Mouse (Mus musculus) hindbrain, postnatal 0 days (tissue): ENCODE measurements around the gene Rbfox1. TPM values are rescaled to one million over a fixed set of nuclear protein-coding genes. Genes with fewer than 3 reads are reported as not detected.

Experiments used
- ATAC-seq: fragments of 200-750 bp; cut with Nextera tagmentation; 2 replicates; pipeline ENCODE4 v1.8.0; 2017; ENCODE audit warnings: mild to moderate bottlenecking, moderate TSS enrichment, moderate library complexity
- DNase-seq: peaks from one replicate; pipeline ENCODE4 v3.0.0-alpha.2; 2015; ENCODE audit warnings: low spot score
- H3K27ac ChIP-seq: fragments of 300-500 bp; sonication (generic); 2 replicates; pipeline ENCODE4 v1.5.1; 2014; ENCODE audit warnings: mild to moderate bottlenecking
- H3K27me3 ChIP-seq: fragments of 300-500 bp; sonication (generic); 2 replicates; pipeline ENCODE4 v1.6.1; 2014; ENCODE audit warnings: low read length, mixed read lengths; ENCODE audit not compliant: insufficient read depth
- H3K36me3 ChIP-seq: fragments of 300-500 bp; sonication (generic); 2 replicates; pipeline ENCODE4 v1.6.1; 2014; ENCODE audit warnings: low read length, mixed read lengths; ENCODE audit not compliant: insufficient read depth
- H3K4me1 ChIP-seq: fragments of 300-500 bp; sonication (generic); 2 replicates; pipeline ENCODE4 v1.6.1; 2014; ENCODE audit warnings: antibody characterized with exemption, low read length, mixed read lengths; ENCODE audit not compliant: insufficient read depth
- H3K4me2 ChIP-seq: fragments of 300-500 bp; sonication (generic); 2 replicates; pipeline ENCODE4 v1.6.1; 2014; ENCODE audit warnings: low read depth, mild to moderate bottlenecking, low read length, moderate library complexity, mixed read lengths
- H3K4me3 ChIP-seq: fragments of 300-500 bp; sonication (generic); 2 replicates; pipeline ENCODE4 v1.5.1; 2014; ENCODE audit warnings: low read length
- H3K9ac ChIP-seq: fragments of 300-500 bp; sonication (generic); replicated peaks from 2 replicates; pipeline ENCODE4 v1.6.1; 2014; ENCODE audit warnings: mild to moderate bottlenecking, low read length, moderate library complexity, mixed read lengths
- H3K9me3 ChIP-seq: fragments of 300-500 bp; sonication (generic); 2 replicates; pipeline ENCODE4 v1.6.1; 2016; ENCODE audit warnings: low read length, mixed read lengths
- CTCF ChIP-seq: IDR thresholded peaks from 2 replicates; pipeline ENCODE4 v1.5.1; 2016; ENCODE audit warnings: antibody characterized with exemption, control low read depth, low read depth
- WGBS: fragments of 180-500 bp; shearing (Covaris S2); extraction: QIAGEN DNeasy Blood & Tissue Kit; methylation state at CpG from one replicate; pipeline ENCODE4 v1.1.7; 2014; 5-methylcytosine and 5-hydroxymethylcytosine counted together
- polyA plus RNA-seq: library from polyadenylated mRNA; unstranded; fragments of >200 nt; fragmentation: Nextera tagmentation; extraction: Ambion mirVana; gene quantifications from 2 replicates; pipeline ENCODE4 v1.2.1, GENCODE M21; 2015
- total RNA-seq: library from RNA; depleted of rRNA; stranded (reverse); fragments of >200 nt; gene quantifications from 2 replicates; pipeline ENCODE4 v1.2.3, GENCODE M21; 2014

The Rbfox1 gene
- total and polyA plus RNA-seq, 2 experiments from 2014 or later, result 158 to 204 TPM

DNA sequence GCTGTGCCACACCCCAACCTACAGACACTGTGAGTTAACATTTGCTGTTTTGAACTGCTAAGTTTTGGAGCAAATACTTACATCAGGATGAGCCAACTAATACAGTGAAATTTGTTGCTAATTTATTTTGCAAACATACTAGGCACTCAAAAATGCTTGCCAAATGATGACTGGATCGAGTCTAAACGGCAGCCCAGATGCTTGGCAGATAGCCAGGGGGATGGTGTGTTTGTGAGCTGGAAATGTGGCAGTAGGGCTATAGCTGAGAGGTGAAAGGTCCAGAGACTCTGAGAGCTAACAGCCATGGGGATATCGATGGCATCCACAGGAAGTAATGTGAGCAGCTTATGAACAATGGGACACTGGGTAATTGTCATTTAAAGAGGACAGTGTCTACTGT, 14.8 kb upstream of the Rbfox1 start:
- TF ChIP-seq CTCF, result no peak
- ATAC-seq, result no peak
- no peak overlapping the region for H3K27ac ChIP-seq
- H3K4me3 ChIP-seq, result no peak overlapping the region
- no peaks in the 10 kb centered on the region for H3K4me1 ChIP-seq
- no peaks in the 10 kb centered on the region for H3K27me3 ChIP-seq
- H3K9ac ChIP-seq, result no peak overlapping the region
- WGBS, result 40% methylated on average over 3 of the region's 3 CpGs
- H3K4me2 ChIP-seq, result no peak overlapping the region
- no peaks in the 10 kb centered on the region for H3K9me3 ChIP-seq
- no peak for DNase-seq
- H3K36me3 ChIP-seq, result no peaks in the 10 kb centered on the region

DNA sequence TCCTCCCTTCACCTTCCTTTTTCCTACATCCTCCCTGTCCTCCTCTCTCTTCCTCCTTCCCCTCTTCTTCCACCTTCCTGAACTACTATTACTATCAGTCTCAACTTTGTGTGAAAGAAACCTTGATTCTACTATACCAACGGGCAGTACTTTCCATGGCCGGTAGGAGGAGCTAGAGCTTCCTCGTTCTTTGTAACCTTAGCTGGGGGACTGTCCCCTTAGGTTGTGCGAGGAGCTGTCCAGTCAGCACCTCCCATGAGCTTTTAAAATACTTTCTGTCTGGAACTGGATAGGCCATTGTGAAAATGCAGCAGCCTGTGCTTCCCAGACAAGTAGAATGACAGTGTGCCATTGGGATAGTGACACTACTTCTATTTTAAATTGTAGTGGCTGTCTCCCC, 3.3 kb upstream of the Rbfox1 start:
- H3K36me3 ChIP-seq, result no peaks in the 10 kb centered on the region
- no peaks in the 10 kb centered on the region for H3K9me3 ChIP-seq
- peaks cover 4% of the 10 kb centered on the region; the same call in 1 of the 2 replicates for H3K27me3 ChIP-seq
- H3K9ac ChIP-seq, result no peak overlapping the region
- peak; percentile 85 for DNase-seq
- 0 out of 2 replicates have a peak, but pooled peaks cover 4% of the 10 kb centered on the region for H3K4me1 ChIP-seq
- H3K27ac ChIP-seq, result no peak overlapping the region
- WGBS, result 2% methylated on average over 4 of the region's 4 CpGs
- no peak overlapping the region for H3K4me3 ChIP-seq
- H3K4me2 ChIP-seq, result no peak overlapping the region
- peak; percentile 44; the same call in 1 of the 2 replicates for ATAC-seq
- peak; percentile 84 for TF ChIP-seq CTCF

GRCm38 (mm10) chr16:5885690-5886050, 515 bp downstream of the Rbfox1 start:
- H3K9me3 ChIP-seq, result no peaks in the 10 kb centered on the region
- H3K27ac ChIP-seq, result peak overlapping the region; percentile 36; the same call in 1 of the 2 replicates
- H3K9ac ChIP-seq, result peak overlapping the region; percentile 64
- H3K27me3 ChIP-seq, result peaks cover 4% of the 10 kb centered on the region; the same call in 1 of the 2 replicates
- peak overlapping the region; percentile 92 for H3K4me2 ChIP-seq
- ATAC-seq (no peak), DNase-seq (no peak)
- no peak for TF ChIP-seq CTCF
- H3K36me3 ChIP-seq, result no peaks in the 10 kb centered on the region
- peak overlapping the region; percentile 62 for H3K4me3 ChIP-seq
- 0 out of 2 replicates have a peak, but pooled peaks cover 4% of the 10 kb centered on the region for H3K4me1 ChIP-seq
- WGBS, result 4% methylated on average over 15 of the region's 15 CpGs

- Histone ChIP-seq H3K27ac (no peak overlapping the region), H3K4me2 (no peak overlapping the region), H3K27me3 (no peaks in the 10 kb centered on the region), H3K4me3 (no peak overlapping the region), H3K9me3 (no peaks in the 10 kb centered on the region), H3K36me3 (no peaks in the 10 kb centered on the region), H3K9ac (no peak overlapping the region), H3K4me1 (no peaks in the 10 kb centered on the region)
- 55% methylated on average over 7 of the region's 7 CpGs for WGBS
- DNase-seq (no peak), ATAC-seq (no peak)
- TF ChIP-seq CTCF, result no peak
Observed at GRCm38 (mm10) chr16:5895564-5895963, 10.4 kb downstream of the Rbfox1 start.

GRCm38 (mm10) chr16:5898330-5898729, 13.2 kb downstream of the Rbfox1 start:
- Histone ChIP-seq H3K27ac (no peak overlapping the region), H3K27me3 (no peaks in the 10 kb centered on the region), H3K9ac (no peak overlapping the region), H3K4me2 (no peak overlapping the region), H3K4me3 (no peak overlapping the region), H3K9me3 (no peaks in the 10 kb centered on the region), H3K36me3 (no peaks in the 10 kb centered on the region), H3K4me1 (no peaks in the 10 kb centered on the region)
- WGBS, result 30% methylated on average over 2 of the region's 2 CpGs
- DNase-seq (peak; percentile 67), ATAC-seq (0 out of 2 replicates have a peak, but pooled peaks have one; percentile 32)
- TF ChIP-seq CTCF, result peak; percentile 67

DNA sequence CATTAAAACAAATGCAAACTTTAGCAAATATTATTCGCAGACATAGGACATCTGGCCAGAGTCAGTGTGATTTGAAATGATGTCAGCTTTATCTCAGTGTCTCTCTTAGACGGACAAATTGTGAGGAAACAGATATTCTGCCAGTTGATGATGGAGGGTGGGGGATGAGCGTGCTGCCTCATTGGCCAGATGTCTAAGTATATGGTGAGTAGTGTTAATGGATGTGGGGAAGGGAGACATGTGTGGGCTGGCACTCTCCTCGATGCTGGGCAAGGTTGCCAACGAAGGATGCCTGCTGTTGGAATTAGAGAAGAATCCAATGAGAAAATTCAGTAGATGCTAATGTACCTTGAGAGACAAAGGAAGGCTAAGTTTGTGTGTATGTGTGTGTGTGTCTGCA, 25.6 kb downstream of the Rbfox1 start:
- Histone ChIP-seq H3K4me2 (no peak overlapping the region), H3K4me3 (no peak overlapping the region), H3K4me1 (peaks cover 14% of the 10 kb centered on the region; the same call in 1 of the 2 replicates), H3K36me3 (no peaks in the 10 kb centered on the region), H3K9ac (no peak overlapping the region), H3K27me3 (no peaks in the 10 kb centered on the region), H3K9me3 (no peaks in the 10 kb centered on the region), H3K27ac (no peak overlapping the region)
- ATAC-seq, result no peak
- WGBS, result 67% methylated on average over 5 of the region's 5 CpGs
- no peak for DNase-seq
- no peak for TF ChIP-seq CTCF

DNA sequence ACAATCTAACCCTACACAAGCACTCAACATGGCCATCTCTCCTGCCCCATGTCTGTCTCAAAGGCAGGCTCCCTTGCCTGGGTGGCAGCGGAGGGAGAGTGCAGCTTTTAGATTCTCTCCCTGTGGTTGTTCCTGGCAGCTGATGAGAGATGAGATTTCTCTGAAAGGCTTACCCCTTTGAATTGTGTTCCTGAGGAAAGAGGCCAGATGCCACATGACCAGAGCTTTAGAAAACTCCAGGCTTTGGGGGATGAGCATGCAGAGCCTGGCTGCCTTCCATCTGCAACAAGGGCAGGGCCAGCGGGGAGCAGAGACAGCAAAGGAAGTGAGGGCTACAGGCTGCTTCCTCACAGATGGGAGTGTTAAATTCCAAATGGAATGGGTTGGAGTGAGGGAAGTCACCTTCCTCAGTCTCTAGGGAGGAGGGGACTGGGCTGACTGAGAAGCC, 26.7 kb downstream of the Rbfox1 start:
- 14% methylated on average over 2 of the region's 2 CpGs for WGBS
- H3K4me3 ChIP-seq, result no peak overlapping the region
- peak overlapping the region; percentile 72 for H3K27ac ChIP-seq
- no peak overlapping the region for H3K4me2 ChIP-seq
- peak; percentile 95 for ATAC-seq
- H3K9me3 ChIP-seq, result no peaks in the 10 kb centered on the region
- H3K27me3 ChIP-seq, result no peaks in the 10 kb centered on the region
- no peak for TF ChIP-seq CTCF
- DNase-seq, result peak; percentile 91
- H3K36me3 ChIP-seq, result no peaks in the 10 kb centered on the region
- H3K9ac ChIP-seq, result no peak overlapping the region
- H3K4me1 ChIP-seq, result peaks cover 14% of the 10 kb centered on the region; the same call in 1 of the 2 replicates
